Mouse (Mus musculus): ENCODE results near the gene Fam167b.
A peak's percentile ranks its signal among the peaks of the same experiment; 100 is the strongest.

Fam167b gene

GRCm38 (mm10) chr4:129600233-129601158 is 22.1 kb upstream of the Fam167b start, which contains the start of the genes Eif3i and Tmem234:
Eif3i (minus strand) TSS chr4:129600648.
Tmem234 (plus strand) TSS chr4:129600668.
- peak; percentile 87 for DNase-seq

- DNase-seq: no peak
Measured at GRCm38 (mm10) chr4:129588865-129589264, 10.5 kb upstream of the Fam167b start.

DNA sequence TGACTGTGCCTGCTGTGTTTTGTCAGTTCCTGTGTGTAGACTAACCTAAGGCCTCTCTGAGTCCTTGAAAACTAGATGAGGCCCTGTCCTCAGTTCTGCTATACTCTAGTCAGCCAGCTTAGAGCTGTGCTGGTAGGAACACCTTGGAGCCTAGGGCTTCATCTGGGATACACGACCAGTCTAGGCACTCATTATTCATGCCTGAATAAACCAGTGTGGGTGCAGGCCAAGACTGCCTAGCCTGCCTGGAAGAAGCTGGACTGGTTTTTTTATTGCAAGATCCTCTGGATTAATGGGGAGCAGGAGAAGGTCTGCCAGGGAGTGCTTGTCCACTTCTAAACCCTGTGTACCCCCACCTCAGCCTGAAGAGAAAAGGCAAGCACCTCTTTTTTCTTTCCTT is 8.6 kb upstream of the Fam167b start:
- no peak for DNase-seq

DNA sequence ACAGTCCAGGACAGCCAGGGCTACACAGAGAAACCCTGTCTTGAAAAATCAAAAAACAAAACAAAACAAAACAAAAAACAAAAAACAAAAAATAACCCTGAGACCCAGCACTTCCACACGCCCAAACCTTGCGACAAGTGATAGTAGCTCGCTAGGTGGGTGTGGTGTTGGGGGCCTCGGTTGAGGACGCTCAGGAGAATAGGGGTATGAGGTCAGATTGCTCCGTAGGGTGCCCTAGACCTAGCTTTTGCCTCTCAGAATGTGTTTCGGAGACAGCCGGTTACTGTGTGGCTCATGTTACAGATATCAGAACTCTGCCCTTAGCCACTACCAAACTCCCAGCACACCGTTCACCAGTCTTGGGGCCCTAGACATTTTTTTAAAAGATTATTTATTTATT is 7.4 kb upstream of the Fam167b start:
- no peak for DNase-seq

DNA sequence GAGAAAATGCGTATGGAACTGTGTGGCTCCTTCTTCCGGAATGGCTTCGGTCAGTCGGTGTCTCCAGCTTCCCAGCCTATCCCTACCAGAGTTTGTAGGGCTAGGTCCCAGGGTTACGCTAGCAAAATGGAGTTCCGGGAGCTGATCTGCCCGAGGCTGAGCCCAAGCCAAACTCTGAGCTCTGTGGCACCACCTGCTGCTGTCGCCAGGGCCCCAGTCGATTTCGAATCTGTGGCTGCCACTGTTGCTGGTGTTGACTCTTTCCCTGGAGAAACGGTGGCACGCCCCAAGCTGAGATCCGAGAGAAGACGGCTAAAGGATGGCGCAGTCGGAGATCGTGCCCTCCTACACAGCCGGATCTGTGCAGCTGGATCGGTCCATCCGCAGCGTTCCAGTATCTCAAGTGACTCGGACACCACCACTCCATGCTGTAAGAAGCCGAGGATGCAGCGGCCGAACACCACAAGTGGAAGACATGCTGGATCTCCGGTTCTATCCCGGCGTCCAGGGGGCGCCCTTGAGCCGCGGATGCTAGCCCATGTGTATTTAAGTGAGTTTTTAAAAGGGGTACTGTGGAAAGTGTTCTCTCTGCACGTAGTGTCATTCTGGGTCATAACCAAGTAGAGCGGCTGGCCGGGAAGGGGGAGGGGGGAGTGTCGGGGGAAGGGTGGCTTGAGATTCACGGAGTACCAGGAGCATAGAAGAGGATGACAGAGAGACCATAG is 6.7 kb upstream of the Fam167b start:
- DNase-seq: peak; percentile 93 to 94

- DNase-seq: peak; percentile 44 to 45
Measured at GRCm38 (mm10) chr4:129584370-129584769, 6.0 kb upstream of the Fam167b start.

DNA sequence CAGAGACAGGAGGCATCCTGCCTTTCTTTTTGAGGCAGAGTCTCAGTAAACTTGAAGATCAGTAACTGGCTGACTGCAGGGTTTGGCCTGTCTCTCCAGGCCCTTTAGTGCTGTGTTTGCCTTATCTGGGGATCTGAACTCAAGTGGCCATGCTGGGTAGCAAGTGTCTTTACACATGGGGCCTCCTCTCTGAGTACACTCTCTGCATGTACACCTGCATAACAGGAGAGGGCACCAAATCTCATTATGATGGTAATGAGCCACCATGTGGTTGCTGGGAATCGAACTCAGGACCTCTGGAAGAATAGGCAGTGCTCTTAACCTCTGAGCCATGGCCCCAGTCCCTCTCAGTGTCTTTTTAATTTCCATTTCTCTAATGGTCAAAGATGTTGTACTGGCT is 3.9 kb upstream of the Fam167b start:
- DNase-seq: no peak

GRCm38 (mm10) chr4:129580347-129580746 is 2.0 kb upstream of the Fam167b start:
- peak; percentile 70 to 74 for DNase-seq

- DNase-seq: no peak
Measured at GRCm38 (mm10) chr4:129577688-129578087, 661 bp downstream of the Fam167b start.

- DNase-seq: peak; percentile 79 to 80
Measured at GRCm38 (mm10) chr4:129576863-129577491, 1.4 kb downstream of the Fam167b start.

- DNase-seq: peak; percentile 84 to 89
Measured at GRCm38 (mm10) chr4:129575171-129575844, 3.0 kb downstream of the Fam167b start.

GRCm38 (mm10) chr4:129573430-129573829 is 4.9 kb downstream of the Fam167b start, which contains the start of gene Lck:
Lck (minus strand) TSS chr4:129573641.
- peak; percentile 62 to 65 for DNase-seq

DNA sequence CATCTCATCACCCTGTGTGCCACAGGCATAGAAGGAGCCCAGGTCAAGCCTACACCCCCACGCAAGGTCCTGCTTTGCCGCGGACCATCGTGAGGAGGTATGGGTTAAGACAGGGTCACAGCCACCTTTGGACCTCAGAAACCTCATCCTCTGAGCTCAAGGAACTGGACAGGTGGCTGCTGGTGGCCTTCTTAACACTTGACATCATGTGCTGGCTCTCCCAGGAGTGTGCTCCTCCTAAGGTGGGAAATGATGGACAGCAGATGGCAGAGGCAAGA is 5.3 kb downstream of the Fam167b start:
- DNase-seq: no peak

DNA sequence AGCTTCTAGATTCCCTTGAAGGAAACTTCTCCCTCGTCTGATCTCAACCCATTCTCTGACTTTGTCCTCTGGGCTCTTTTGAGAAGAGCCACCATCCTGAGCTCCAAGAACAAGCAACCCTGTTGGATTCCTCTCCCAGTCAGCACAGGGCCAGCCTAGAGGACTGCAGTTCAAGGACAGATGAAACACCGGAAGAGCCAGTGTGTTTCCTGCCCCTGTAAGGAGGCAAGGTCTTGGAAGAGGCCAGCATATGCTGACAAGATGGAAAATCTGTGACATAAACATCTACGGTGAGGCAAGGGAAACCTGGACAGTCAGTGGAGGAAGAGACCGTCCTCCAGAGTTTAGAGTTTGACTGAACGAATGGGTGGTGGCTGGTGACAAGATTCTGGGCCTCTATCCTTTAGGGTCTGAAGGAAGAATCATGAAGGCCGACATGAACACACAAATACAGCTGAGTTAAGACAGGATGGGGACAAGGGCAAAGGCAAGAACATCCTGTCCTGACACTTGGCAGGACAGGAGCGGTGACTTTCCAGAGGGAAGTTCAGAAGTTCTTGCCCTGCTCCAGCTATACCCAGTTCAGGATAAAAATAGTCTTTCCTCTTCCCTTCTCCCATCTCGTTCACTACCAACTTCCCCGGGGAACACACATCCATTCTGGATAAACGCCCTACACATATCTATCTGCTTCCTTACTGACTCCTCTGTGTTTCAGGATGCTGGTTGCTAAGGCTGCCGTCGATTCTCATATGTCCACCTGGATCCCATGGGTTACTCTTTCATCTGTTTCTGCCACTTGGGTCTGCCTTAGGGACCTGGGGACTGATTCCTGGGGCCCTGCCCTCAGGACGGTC is 5.9 kb downstream of the Fam167b start:
- no peak for DNase-seq

DNA sequence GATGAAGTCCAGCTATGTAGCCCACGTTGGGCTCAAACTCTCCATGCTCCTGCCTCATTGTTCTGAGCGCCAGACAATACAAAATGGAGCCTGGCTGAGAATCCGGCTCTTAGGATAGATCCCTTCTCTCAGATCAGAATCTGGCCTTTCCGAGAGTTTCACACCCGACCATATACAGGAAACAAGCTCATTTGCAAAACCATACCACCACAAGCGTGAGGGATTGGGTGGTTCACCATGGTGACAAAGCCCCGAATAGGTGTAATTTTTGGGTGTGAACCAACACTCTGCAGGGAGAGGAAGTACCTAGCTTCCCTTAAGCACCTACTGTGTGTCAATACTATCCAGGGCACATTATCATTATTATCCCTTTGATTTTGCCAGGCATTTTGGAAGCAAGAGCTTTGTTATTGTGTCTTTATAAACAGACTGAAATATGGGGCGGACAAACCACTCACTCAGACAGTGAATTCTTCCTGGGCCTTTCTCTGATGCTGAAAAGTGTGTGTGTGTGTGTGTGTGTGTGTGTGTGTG is 6.7 kb downstream of the Fam167b start:
- DNase-seq: no peak

DNA sequence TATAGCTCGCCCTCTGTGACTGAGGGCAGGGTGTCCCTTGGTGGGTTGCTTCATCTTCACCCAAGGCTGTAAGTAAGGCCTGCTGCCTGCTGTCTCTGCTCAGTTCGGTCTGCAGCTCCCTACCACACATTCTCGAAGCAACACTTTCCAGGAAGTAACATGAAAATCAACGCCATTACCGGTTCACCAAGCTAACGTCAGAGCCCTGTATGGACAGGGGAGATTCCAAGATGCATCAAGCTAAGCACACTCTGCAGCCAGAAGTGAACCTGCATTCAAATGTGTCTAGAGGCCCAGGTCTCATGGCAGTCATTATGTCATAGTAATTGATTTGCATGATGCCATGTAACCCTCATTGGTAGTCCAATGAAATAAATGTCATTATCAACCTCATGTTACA is 8.3 kb downstream of the Fam167b start:
- peak in 1 of 2 experiments; percentile 22 for DNase-seq

- DNase-seq: no peak
Measured at GRCm38 (mm10) chr4:129568366-129568765, 10.0 kb downstream of the Fam167b start.

- DNase-seq: no peak
Measured at GRCm38 (mm10) chr4:129565139-129565538, 13.2 kb downstream of the Fam167b start.

- DNase-seq: no peak
Measured at GRCm38 (mm10) chr4:129563718-129564117, 14.6 kb downstream of the Fam167b start.

- no peak for DNase-seq
Measured at GRCm38 (mm10) chr4:129561184-129561583, 17.2 kb downstream of the Fam167b start.

- peak; percentile 44 to 50 for DNase-seq
Measured at GRCm38 (mm10) chr4:129558321-129558955, 19.9 kb downstream of the Fam167b start.

Measured in B cell, adult 2 months (primary cell).